Mouse (Mus musculus): Measurements from ENCODE around the gene Cpxm1.

GRCm38 (mm10) chr2:130432157-130432556 is 34.8 kb upstream of the Cpxm1 start:
- TF ChIP-seq EP300 (IDR thresholded peaks at IDR 0.05; ENCODE audit: low read depth) = no peak
- TF ChIP-seq CTCF (IDR thresholded peaks at IDR 0.05; ENCODE audit: low read depth) = no peak
